Mouse (Mus musculus) left cerebral cortex, adult 8-10 months (tissue): ENCODE data around the gene Hipk2. TPM values are rescaled to one million over a fixed set of nuclear protein-coding genes. Genes with fewer than 3 reads are reported as not detected.

ENCODE experiments used
- DNase-seq, 2 experiments: peaks; one replicate each; pipeline ENCODE4 v3.0.0; 2022; ENCODE audit warnings: low spot score in 2 of 2
- total RNA-seq, 4 experiments: library from RNA; stranded (reverse); gene quantifications; 2 replicates each; pipeline ENCODE4 v1.2.4; 2022

Gene Hipk2
- 10 to 100 TPM; 63.1 to 76.0 (median 71.7) TPM for total RNA-seq

- peak; percentile 50 to 65 for DNase-seq
Observed at GRCm38 (mm10) chr6:38876071-38876911, at the start of gene Hipk2. Gene Hipk2, minus strand, starts transcription at chr6:38876165.

- no peak for DNase-seq
Observed at GRCm38 (mm10) chr6:38925719-38926118, 49.8 kb upstream of the Hipk2 start.

GRCm38 (mm10) chr6:38923870-38924817, 48.2 kb upstream of the Hipk2 start:
- no peak for DNase-seq

- no peak for DNase-seq
Observed at GRCm38 (mm10) chr6:38923450-38923849, 47.5 kb upstream of the Hipk2 start.

GRCm38 (mm10) chr6:38922517-38922916, 46.6 kb upstream of the Hipk2 start:
- no peak for DNase-seq

GRCm38 (mm10) chr6:38921810-38922116, 45.8 kb upstream of the Hipk2 start:
- no peak for DNase-seq

GRCm38 (mm10) chr6:38921095-38921809, 45.3 kb upstream of the Hipk2 start:
- DNase-seq: no peak

GRCm38 (mm10) chr6:38920141-38920540, 44.2 kb upstream of the Hipk2 start:
- no peak for DNase-seq

GRCm38 (mm10) chr6:38919135-38919740, 43.3 kb upstream of the Hipk2 start:
- no peak for DNase-seq

- DNase-seq: no peak
Observed at GRCm38 (mm10) chr6:38918728-38919127, 42.8 kb upstream of the Hipk2 start.

- DNase-seq: no peak
Observed at GRCm38 (mm10) chr6:38917415-38917814, 41.5 kb upstream of the Hipk2 start.

GRCm38 (mm10) chr6:38916571-38916970, 40.6 kb upstream of the Hipk2 start:
- DNase-seq: no peak

GRCm38 (mm10) chr6:38915776-38916175, 39.8 kb upstream of the Hipk2 start:
- DNase-seq: no peak

- no peak for DNase-seq
Observed at GRCm38 (mm10) chr6:38914181-38914580, 38.2 kb upstream of the Hipk2 start.

GRCm38 (mm10) chr6:38913386-38914042, 37.5 kb upstream of the Hipk2 start:
- DNase-seq: peak in 1 of 2 experiments; percentile 55

- no peak for DNase-seq
Observed at GRCm38 (mm10) chr6:38912845-38913244, 36.9 kb upstream of the Hipk2 start.

GRCm38 (mm10) chr6:38912121-38912660, 36.2 kb upstream of the Hipk2 start:
- no peak for DNase-seq

- peak in 1 of 2 experiments; percentile 43 for DNase-seq
Observed at GRCm38 (mm10) chr6:38910828-38911559, 35.0 kb upstream of the Hipk2 start.

GRCm38 (mm10) chr6:38908401-38908800, 32.4 kb upstream of the Hipk2 start:
- no peak for DNase-seq

GRCm38 (mm10) chr6:38906005-38906404, 30.0 kb upstream of the Hipk2 start:
- no peak for DNase-seq
